Mouse (Mus musculus) heart, postnatal 10 days (tissue): Measurements from ENCODE around the gene Man2a1. TPM values are rescaled to one million over a fixed set of nuclear protein-coding genes. Genes with fewer than 3 reads are reported as not detected.
"Not testable (repeated sequence)": the region's sequence is repeated elsewhere in the genome, so short reads cannot be mapped to it uniquely, and the experiment has no call there.

ENCODE experiments used
- DNase-seq, 2 experiments: peaks; one replicate each; pipeline ENCODE4 v3.0.0; 2021
- intact Hi-C: fragments of 180-260 bp; cut with DNase I; formaldehyde crosslinking; loops from one replicate; pipeline ENCODE4 v1.15.1; 2025
- total RNA-seq, 2 experiments: library from RNA; stranded (reverse); gene quantifications; 2 replicates each; pipeline ENCODE4 v1.2.3; 2021

Gene Man2a1
- total RNA-seq, 2 experiments from 2014 or later, result 27.5 to 35.6 TPM

- intact Hi-C loops, result no loop called here
- DNase-seq, result no peak
Observed at GRCm38 (mm10) chr17:64749146-64749545, 148.6 kb downstream of the Man2a1 start.

GRCm38 (mm10) chr17:64751249-64751648, 150.7 kb downstream of the Man2a1 start:
- intact Hi-C loops, result no loop called here
- DNase-seq, result no peak

- no peak for DNase-seq
- intact Hi-C loops, result no loop called here
Observed at GRCm38 (mm10) chr17:64752126-64753019, 151.8 kb downstream of the Man2a1 start.

- DNase-seq, result no peak
- intact Hi-C loops, result no loop called here
Observed at GRCm38 (mm10) chr17:64753507-64753906, 153.0 kb downstream of the Man2a1 start.

- DNase-seq, result no peak
- intact Hi-C loops, result no loop called here
Observed at GRCm38 (mm10) chr17:64754142-64754863, 153.8 kb downstream of the Man2a1 start.

GRCm38 (mm10) chr17:64755191-64755590, 154.7 kb downstream of the Man2a1 start:
- DNase-seq, result no peak
- intact Hi-C loops, result no loop called here

GRCm38 (mm10) chr17:64762651-64763050, 162.1 kb downstream of the Man2a1 start:
- DNase-seq, result not testable (repeated sequence)
- intact Hi-C loops, result loop anchor here (5.0 kb wide), 1 partner anchor 45 kb away; no protein-coding TSS in a partner anchor

- DNase-seq, result no peak
- intact Hi-C loops, result loop anchor here (5.0 kb wide), 1 partner anchor 46 kb away; no protein-coding TSS in a partner anchor
Observed at GRCm38 (mm10) chr17:64763491-64763890, 163.0 kb downstream of the Man2a1 start.

- no peak for DNase-seq
- intact Hi-C loops, result loop anchor here (5.0 kb wide), 1 partner anchor 47 kb away; no protein-coding TSS in a partner anchor
Observed at GRCm38 (mm10) chr17:64764175-64765122, 163.9 kb downstream of the Man2a1 start.

GRCm38 (mm10) chr17:64765286-64765685, 164.8 kb downstream of the Man2a1 start:
- peak in 1 of 2 experiments; percentile 23 for DNase-seq
- intact Hi-C loops, result no loop called here

- intact Hi-C loops, result no loop called here
- DNase-seq, result no peak
Observed at GRCm38 (mm10) chr17:64766507-64766906, 166.0 kb downstream of the Man2a1 start.

- intact Hi-C loops, result loop anchor here (5.0 kb wide), 1 partner anchor 482 kb away; no protein-coding TSS in a partner anchor
- no peak for DNase-seq
Observed at GRCm38 (mm10) chr17:64770277-64770676, 169.7 kb downstream of the Man2a1 start.

GRCm38 (mm10) chr17:64772611-64773010, 172.1 kb downstream of the Man2a1 start:
- intact Hi-C loops, result loop anchor here (5.0 kb wide), 1 partner anchor 480 kb away; no protein-coding TSS in a partner anchor
- no peak for DNase-seq

- no peak for DNase-seq
- intact Hi-C loops, result loop anchor here (5.0 kb wide), 1 partner anchor 478 kb away; no protein-coding TSS in a partner anchor
Observed at GRCm38 (mm10) chr17:64774218-64774617, 173.7 kb downstream of the Man2a1 start.

- intact Hi-C loops, result no loop called here
Observed at GRCm38 (mm10) chr17:64778300-64778699, 177.8 kb downstream of the Man2a1 start.

GRCm38 (mm10) chr17:64778756-64779155, 178.2 kb downstream of the Man2a1 start:
- intact Hi-C loops, result no loop called here
- no peak for DNase-seq

More at GRCm38 (mm10) chr17:64778300-64778699, 177.8 kb downstream of the Man2a1 start:
- DNase-seq, result no peak

- intact Hi-C loops, result no loop called here
- no peak for DNase-seq
Observed at GRCm38 (mm10) chr17:64780753-64781490, 180.4 kb downstream of the Man2a1 start.

GRCm38 (mm10) chr17:64782307-64782706, 181.8 kb downstream of the Man2a1 start:
- DNase-seq, result no peak
- intact Hi-C loops, result no loop called here

- intact Hi-C loops, result no loop called here
- no peak for DNase-seq
Observed at GRCm38 (mm10) chr17:64785961-64786360, 185.4 kb downstream of the Man2a1 start.
